Mouse (Mus musculus) v-Abl transformed pro-B cells (cell line): Measurements from ENCODE around the gene Agap3.

ENCODE experiments used
- in situ Hi-C, 2 experiments: fragments of 400-800 bp; cut with MboI; formaldehyde crosslinking; loops; one replicate each; pipeline ENCODE4 v1.15.1; 2025; ENCODE audit not compliant: unreplicated experiment in 2 of 2

Gene Agap3

DNA sequence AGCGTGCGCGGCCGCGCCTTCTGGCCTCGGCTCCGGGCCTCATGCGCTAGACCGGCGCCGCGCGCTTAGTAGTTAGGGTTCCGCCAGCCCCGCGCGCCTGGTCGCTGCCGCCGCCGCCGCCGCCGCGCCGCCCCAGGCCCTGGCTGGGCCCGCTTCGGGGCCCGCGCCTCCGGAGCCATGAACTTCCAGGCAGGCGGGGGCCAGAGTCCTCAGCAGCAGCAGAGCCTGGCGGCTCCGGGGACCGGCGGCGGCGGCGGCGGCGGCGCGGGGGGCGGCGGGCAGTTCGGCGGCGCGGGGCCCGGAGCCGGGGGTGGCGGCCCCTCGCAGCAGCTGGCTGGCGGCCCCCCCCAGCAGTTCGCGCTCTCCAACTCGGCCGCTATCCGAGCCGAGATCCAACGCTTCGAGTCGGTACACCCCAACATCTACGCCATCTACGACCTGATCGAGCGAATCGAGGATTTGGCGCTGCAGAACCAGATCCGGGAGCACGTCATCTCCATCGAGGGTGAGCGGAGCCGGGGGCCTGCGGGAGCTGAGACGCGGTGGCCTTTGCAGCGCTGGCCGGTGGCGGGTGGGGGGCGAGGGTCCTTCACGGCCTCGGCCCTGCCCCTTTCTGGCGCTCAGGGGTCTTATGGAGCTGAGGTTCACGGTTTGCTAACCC is at the start of gene Agap3:
Gene Agap3, plus strand, starts transcription at position 148 of the 661 bp plus-strand sequence.
- in situ Hi-C loops: loop anchor here in 1 of 2 experiments (10.0 kb wide), 1 partner anchor 607 kb away; the partner anchor contains the start of gene Tomm7

DNA sequence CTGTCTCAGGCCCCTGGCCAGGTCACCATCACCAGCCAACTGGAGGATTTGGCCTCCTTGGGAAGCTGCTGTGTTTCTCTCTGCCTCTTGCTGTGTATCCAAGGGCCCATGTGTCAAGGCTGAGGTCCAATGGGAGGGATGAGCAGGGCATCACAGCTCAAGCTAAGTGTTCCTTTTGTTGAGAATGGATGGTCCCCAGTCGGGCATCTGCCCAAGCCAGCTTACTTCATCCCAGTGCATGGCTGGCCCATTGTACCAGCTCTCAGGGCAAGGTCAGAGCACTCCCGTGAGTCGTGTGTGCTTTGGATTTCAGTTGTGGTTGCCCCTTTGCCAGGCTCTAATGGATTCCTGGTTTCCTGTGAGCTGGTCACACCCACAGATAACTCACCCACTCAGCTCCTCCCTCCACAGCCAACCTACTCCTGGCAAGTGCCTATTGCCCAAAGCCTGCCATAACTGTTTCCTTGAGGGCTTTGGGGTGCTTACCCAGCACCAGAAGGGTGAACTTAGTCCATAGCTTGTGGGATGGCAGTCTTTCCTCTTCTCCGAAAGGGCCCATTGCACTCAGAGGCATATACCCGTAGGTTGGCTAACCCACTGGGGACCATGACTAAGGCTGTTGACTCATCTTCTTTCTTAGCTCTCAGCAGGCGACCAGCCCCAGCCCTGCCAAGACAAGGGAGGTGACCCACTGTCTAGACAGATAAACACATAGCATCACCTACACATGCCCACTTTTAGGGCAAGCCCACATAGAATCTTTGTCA is 47.2 kb upstream of the Agap3 start:
- in situ Hi-C loops: loop anchor here in 1 of 2 experiments (25.0 kb wide), 1 partner anchor 183 kb away; the partner anchor contains the start of genes Abcf2 and Chpf2

DNA sequence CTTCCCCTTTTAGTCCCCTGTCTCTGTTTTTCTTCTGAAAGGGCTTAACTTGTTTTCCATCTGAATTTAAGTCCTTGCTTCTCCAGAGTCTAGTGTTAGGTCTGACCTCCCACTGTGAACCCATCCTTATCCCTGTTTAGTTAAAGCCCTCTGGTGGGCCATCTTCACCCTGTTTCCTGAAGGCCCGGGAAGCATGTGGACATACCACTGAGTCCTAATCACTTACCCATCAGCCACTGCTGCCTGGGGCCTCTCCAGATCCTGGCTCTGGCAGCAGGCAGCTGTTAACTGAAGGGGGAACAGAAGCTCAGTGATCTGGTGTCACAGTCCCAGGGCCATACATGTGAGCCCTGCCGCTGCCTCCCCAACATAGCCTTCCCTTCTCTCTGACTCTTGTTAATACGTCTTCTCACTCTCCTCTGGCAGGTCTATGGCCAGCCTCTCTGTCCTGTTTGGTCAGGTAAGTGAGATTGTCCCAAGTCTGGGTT is 46.5 kb upstream of the Agap3 start:
- in situ Hi-C loops: loop anchor here in 1 of 2 experiments (25.0 kb wide), 1 partner anchor 182 kb away; the partner anchor contains the start of genes Abcf2 and Chpf2

DNA sequence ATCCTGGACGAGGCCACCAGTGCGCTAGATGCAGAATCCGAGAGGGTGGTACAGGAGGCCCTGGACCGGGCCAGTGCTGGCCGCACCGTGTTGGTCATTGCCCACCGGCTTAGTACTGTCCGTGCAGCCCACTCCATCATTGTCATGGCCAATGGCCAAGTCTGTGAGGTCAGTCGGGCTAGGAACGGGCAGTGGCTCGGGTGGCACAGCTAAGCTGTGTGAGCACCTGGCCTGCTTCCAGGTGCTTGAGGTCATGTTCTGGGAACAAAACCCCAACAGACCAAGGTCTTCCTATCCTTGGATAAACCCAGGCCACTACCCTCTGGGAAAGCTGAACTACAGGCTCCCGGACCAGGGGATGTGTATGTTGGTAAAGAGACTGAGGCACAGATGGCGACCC is 43.3 kb upstream of the Agap3 start:
- in situ Hi-C loops: loop anchor here in 1 of 2 experiments (25.0 kb wide), 1 partner anchor 179 kb away; the partner anchor contains the start of genes Abcf2 and Chpf2

DNA sequence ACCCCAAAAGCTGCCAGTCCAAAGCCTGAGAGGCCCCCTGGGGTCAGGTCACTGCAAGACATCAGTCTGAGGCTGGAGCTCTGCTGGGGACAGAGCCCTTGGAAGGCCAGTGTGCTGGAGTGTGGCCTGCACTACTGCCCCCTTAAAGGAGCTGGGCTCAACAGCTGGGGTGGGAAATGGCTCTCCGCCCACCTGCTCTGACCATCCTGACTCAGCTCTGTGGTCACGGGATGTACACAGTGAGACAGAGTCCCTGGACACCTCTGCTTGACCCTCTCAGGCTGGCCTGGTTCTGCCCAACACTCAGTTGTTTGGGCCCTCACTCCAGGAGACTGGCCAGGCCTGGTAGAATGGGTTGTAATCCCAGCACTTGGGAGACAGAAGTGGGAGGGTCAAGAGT is 42.5 kb upstream of the Agap3 start:
- in situ Hi-C loops: loop anchor here in 1 of 2 experiments (25.0 kb wide), 1 partner anchor 178 kb away; the partner anchor contains the start of genes Abcf2 and Chpf2

DNA sequence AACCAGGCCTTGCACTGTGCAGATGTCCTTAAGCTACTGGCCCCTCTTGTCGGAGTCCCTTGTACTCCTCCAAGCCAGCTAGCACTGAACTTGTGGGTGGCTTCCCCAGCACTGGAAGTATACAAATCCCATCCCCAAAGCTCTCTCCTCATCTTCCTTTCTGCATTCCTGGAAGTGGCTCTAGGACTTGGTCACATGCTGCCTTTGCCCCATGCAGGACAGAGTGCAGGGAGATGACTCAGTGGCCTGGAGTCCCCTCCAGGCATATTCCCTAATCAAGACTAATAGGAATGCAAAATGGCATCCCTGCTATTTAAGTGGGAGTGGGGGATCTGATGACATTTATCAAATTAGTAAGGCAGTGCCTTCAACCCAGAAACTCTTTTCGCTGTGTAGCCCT is 39.9 kb upstream of the Agap3 start:
- in situ Hi-C loops: loop anchor here in 1 of 2 experiments (25.0 kb wide), 1 partner anchor 175 kb away; the partner anchor contains the start of genes Abcf2 and Chpf2

DNA sequence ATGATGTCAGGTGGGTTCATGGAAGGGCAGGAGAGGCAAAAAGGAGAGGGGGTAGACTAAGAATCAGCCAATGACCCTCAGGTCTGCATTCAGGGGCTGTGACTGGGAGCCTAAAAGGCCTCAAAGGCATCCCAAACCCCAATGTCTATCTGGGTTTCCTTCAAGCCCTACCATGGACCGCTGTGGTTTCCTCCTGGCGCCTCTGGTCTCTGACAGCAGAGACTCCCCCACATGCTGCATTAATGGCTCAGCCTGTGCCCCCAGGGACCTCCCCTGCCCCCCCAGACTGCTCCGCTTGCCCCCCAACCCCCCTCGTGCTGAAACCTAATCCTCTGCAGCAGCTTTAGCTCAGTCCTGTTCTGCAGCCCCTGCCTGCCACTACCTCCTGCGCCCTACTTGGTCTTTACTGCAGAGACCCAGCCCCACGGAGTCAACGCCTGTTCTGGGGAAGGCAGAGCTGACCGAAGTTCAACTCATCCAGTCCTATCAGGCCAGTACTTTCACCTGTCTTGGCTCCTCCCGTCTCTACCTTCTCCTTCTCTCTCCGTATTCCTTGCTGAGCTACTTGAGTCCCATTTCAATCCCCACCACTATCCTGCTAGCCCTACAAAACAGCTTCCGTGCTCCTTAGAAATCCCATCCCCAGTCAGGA is 38.8 kb upstream of the Agap3 start, which contains the start of gene Asic3:
Gene Asic3, plus strand, starts transcription at position 351 of the 652 bp plus-strand sequence.
- in situ Hi-C loops: loop anchor here in 1 of 2 experiments (25.0 kb wide), 1 partner anchor 174 kb away; the partner anchor contains the start of genes Abcf2 and Chpf2

DNA sequence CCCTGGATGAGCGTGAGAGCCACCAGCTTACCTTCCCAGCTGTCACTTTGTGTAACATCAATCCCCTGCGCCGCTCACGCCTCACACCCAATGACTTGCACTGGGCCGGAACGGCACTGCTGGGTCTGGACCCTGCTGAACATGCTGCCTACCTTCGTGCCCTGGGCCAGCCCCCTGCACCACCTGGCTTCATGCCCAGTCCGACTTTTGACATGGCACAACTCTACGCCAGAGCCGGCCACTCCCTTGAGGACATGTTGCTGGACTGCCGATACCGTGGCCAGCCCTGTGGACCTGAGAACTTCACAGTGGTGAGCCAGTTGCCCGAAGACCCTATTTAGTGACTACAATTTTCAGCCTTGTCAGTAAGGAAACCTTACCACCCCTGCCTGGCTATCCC is 38.0 kb upstream of the Agap3 start:
- in situ Hi-C loops: loop anchor here in 1 of 2 experiments (25.0 kb wide), 1 partner anchor 173 kb away; the partner anchor contains the start of genes Abcf2 and Chpf2

DNA sequence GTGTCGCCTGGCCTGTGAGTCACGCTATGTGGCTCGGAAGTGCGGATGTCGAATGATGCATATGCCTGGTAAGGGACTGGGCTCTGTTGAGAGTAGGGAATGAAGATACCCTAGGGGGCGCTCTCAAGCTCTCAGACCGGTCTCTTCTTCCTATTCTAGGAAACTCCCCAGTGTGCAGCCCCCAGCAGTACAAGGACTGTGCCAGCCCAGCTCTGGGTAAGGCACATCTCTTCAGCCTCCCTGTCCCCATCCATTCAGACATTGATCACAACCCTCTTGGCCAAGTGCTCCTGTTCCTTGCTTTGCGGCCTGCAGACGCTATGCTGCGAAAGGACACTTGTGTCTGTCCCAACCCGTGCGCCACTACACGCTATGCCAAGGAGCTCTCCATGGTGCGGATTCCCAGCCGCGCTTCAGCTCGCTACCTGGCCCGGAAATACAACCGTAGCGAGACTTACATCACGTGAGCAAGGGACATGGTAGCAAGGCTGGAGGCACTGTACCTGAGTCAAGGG is 35.7 kb upstream of the Agap3 start:
- in situ Hi-C loops: loop anchor here in 1 of 2 experiments (5.0 to 25.0 kb wide), 2 partner anchors 56 to 171 kb away; partner anchors contain the start of genes Abcf2 and Chpf2

DNA sequence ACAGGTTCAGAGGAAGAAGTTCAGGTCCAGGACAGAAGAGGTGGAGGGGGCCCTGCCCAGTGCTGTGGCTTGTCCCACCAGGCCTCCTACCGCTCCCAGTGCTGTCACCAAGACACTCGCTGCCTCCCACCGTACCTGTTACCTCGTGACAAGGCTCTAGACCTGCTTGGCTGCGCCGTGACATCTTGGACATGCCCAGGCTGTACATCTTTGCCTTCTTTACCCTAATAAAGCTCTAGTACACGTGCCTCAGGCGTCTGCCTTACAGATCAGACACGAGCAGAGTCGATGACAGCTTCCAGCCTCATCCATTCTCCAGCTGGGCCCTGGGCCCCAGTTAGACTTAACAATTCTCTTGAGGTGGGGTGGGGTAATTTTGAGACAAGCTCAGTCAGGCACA is 34.4 kb upstream of the Agap3 start:
- in situ Hi-C loops: loop anchor here in 1 of 2 experiments (5.0 to 25.0 kb wide), 2 partner anchors 55 to 170 kb away; partner anchors contain the start of genes Abcf2 and Chpf2

DNA sequence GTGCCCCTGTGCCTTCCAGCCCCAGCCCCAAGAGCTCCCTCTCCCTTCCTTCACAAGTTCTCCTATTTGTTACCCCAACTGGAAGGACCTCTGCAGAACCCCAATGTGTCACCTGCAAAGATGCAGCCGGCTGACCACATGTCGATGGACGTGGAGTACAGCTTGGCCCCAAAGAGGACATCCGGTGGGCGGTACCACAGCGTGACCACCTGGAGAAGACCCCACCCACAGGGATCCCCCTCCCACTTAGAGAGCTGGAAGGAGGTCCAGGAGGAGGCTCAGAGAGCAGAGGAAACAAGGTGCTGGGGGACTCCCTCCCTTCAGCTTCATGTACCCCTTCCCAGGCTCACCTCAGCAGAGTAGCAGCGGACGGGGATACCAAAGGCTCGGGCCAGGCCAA is 31.6 kb upstream of the Agap3 start:
- in situ Hi-C loops: loop anchor here (5.0 to 25.0 kb wide), 2 partner anchors 37 to 167 kb away; partner anchors contain the start of genes Abcf2 (in 1 of the 2) and Chpf2 (in 1 of the 2)

DNA sequence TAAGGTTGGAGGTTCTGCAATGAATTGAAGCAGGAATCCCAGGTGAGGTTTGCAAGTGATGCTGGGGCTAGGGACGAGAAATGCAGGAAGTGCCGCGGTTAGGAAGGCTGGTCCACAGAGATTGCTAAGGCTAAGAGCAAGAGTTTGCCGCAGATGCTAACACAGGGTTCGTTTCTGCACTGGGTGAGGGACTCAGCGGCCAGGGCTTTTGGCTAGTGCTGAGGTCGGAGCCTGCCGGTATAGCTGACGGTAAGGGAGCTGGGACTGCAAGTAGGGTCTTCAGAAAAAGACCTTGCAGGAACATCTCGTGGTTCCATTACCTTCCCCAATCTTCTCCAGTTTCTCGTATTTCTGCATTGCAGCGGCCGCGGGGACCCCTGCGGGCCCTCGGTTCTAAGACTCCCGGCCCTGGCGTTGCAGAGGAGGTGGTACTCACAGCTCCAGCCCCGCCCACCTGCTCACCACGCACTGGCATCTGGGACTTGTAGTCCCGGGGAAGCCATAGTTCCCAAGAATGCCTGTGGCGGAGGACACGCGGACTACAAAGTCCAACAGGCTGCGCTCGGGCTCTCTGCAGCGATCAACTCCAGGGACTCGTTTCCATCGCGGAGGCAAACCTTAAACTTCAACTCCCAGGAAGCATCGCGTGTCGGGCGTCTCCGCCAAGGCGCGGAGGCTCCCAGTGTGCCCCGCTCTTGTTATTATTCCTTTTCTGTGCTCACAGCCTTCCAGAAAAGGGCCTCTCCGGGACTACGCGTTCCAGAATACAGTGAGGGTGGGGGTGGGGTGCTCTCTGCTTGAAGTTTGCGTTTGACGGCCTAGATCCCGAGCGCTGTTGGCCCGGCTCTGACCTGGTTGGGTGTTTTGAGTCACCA is 28.6 kb upstream of the Agap3 start, which contains the start of the genes Cdk5 and Slc4a2:
Gene Cdk5, minus strand, starts transcription at position 402 of the 875 bp plus-strand sequence.
Gene Slc4a2, plus strand, starts transcription at position 709 of the 875 bp plus-strand sequence.
- in situ Hi-C loops: loop anchor here (5.0 to 25.0 kb wide), 2 partner anchors 34 to 164 kb away; partner anchors contain the start of genes Abcf2 (in 1 of the 2) and Chpf2 (in 1 of the 2)

DNA sequence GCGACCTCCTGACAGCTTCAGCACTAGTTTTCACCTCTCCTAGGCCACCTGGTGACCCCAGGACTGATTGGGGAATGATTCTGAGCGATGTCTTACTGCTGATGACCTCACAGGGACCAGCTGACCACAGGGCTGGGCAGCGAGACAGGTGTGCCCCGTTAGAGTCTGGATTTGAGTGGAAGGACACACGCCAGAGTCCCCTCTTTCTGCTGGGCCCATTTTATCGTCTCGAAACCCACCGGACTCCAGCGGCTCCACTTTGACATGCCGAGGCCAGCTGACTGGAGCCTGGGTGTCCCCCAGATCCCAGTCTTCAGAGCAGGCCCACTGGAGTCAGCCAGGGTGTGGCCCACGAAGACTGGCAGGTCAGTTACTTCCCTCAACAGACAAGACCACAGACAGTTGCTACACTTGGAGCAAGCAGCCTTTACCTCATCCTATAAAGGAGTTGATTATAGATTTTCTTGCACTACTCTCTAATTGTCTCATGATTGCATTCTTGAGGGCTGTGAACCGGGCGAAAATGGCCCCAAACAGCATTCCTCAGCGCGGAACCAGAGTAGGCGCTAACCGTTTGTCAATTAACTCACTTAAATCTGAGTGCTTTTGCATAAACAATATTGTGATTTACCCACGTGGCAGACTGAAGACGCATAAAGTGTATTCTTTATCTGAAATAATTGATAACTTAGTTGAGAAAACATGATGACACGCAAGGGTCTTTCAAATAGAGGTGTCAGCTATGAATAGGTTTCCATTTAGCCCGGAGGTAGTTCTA is 27.8 kb upstream of the Agap3 start:
- in situ Hi-C loops: loop anchor here (5.0 to 25.0 kb wide), 2 partner anchors 33 to 163 kb away; partner anchors contain the start of genes Abcf2 (in 1 of the 2) and Chpf2 (in 1 of the 2)

DNA sequence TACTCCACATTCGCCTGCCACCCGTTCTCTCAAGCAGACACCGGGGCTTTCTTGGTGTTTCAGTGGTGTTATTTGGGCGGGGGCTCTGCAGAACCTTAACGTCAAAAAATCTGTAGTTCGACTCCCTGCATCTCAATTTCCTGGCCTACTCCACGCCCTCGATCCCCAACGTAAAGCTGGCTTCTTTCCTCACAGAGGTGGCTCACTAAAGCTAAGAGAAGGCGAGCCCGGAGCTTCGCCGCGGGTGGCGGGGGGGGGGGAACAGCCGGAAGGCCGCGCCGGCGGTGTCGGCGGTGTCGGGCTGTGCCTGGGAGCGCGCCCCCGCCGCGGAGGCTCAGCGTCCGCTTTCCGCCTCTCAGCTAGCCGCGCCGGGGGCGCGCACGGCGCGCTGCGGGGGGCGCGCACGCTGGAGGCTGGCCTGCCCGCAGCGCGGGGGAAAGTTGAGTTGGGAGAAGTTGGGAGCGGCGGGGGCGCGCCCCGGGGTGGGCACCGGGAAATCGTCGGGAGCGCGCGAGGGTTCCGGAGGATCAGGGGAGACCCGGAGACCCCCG is 27.0 kb upstream of the Agap3 start:
- in situ Hi-C loops: loop anchor here (5.0 to 25.0 kb wide), 2 partner anchors 32 to 162 kb away; partner anchors contain the start of genes Abcf2 (in 1 of the 2) and Chpf2 (in 1 of the 2)

DNA sequence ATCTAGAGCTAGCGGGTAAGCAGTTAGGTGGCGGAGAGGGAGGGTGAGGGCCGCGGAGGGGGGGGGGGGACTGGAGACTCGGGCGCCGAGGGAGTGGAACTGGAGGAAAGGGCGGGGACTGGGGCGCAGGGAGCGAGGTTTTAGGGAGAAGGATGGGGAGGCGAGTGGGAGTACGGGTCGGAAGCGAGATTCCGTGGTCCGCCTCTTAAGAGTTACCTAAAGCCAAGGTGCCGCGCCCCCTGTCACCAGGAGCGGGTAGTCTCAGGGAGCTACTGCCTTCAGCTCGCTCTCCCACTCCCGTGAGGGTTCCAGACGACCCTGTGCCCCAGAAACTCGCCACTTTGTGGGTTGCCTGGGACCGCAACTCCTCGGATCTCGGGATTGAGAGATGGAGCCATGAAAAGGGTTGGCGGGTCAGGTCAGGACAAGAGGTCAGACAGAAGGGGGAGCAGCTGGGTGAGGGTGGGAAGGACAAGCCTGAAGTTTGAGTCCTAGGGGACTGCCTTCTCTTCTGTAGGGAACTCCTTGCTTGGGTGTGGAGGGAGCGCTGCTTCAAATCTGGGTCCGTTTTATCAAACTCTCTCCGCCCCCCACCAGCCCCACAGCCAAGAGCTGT is 26.4 kb upstream of the Agap3 start:
- in situ Hi-C loops: no loop called here

DNA sequence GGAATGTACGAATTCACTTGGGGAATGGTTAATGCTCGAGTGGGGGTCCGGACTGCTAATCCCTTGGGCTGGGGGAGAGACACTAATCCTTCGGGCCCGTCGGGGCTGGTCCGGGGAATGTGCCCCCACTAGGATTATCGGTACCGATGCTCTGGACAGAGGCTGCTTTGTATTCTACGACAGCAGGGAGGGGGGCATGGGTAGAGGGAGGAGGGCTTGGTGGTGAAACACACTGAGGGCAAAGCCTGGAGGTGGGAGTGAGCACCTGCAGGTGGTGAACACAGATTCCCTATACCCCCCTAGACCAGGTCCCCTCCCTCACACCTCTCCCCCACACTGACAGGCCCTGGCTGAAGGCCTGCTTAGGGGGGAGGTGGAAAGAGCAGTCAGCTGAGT is 25.9 kb upstream of the Agap3 start:
- in situ Hi-C loops: no loop called here
